Mouse (Mus musculus): ENCODE measurements at regions not wholly inside any gene's neighbourhood (a gene's known extent, or its start where the extent isn't known, plus 50 kb on each side); places are given as distances from the start of the nearest gene placed in this dataset.

GRCm38 (mm10) chr11:66613150-66613549, 87.4 kb upstream of the Shisa6 start:
- TF ChIP-seq HCFC1 (IDR thresholded peaks at IDR 0.05; ENCODE audit: borderline replicate concordance, insufficient read depth, low read length) (no peak), ZNF384 (IDR thresholded peaks at IDR 0.05; ENCODE audit: low read depth, low read length) (no peak), CHD2 (IDR thresholded peaks at IDR 0.05; ENCODE audit: low read depth, low read length) (no peak)

Measured in ES-E14 (cell line).